Mouse (Mus musculus) mouse embryonic stem cell (cell line): ENCODE measurements around the gene Tnxb.

Experiments used
- in situ Hi-C, 2 experiments: fragments of 300-500 bp; cut with MboI; formaldehyde crosslinking; loops; 1 replicate in 1 of 2; 3 replicates in 1 of 2; pipeline ENCODE4 v1.14.3; 2019 to 2020; ENCODE audit warnings: low sequenced_read_pairs in 2 of 2, low pct_unique_long_range_greater_than_20kb in 1 of 2, mixed read lengths in 1 of 2; ENCODE audit not compliant: unreplicated experiment in 1 of 2

The Tnxb gene

DNA sequence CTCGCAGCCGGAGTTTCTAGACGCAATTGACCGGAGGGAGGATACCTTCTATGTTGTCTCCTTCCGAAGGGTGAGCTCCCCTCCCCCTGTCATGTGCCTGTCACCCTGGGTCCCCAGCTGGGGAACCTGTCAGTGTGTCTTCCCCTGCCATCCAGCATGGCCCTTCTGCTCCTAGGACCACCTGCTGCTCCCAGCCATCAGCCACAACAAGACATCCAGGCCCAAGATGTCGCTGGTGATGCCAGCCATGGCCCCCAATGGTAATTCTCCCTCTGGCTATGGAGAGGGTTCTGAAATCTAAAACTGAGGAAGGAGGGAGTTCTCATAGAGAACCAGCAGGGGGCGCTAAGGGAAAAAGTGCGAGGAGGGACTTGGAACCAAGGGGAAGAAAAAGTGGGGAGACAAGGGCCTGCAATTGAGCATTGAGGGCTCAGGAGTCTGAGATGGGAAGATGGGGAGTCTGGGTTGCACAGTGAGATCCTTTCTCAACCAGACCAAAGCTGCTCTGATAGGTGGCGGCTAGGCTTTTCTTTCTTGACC, 16.5 kb upstream of the Tnxb start:
- in situ Hi-C loops = no loop called here

- in situ Hi-C loops = no loop called here
Measured at GRCm38 (mm10) chr17:34654392-34654791, 15.9 kb upstream of the Tnxb start.

DNA sequence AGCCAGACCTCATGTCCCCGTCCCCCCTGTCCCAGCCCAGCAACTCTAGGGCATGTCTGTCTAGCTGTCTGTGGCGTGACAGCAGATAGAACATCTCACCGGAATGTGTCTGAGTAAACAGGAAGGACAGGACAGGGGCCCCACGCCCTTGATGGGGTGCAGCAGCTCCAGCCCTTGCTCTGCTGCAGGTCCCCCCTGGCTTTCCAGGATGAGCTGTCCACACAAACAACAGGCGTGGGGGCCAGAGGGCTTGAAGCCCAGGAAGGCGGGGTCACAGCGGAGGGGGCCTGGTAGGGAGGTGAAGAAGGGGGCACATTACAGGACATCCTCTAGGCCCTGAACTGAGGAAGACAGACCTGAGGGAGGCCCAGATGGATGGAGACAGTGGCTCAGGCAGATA, 15.2 kb upstream of the Tnxb start:
- in situ Hi-C loops = no loop called here

- in situ Hi-C loops = no loop called here
Measured at GRCm38 (mm10) chr17:34655581-34655991, 14.7 kb upstream of the Tnxb start.

DNA sequence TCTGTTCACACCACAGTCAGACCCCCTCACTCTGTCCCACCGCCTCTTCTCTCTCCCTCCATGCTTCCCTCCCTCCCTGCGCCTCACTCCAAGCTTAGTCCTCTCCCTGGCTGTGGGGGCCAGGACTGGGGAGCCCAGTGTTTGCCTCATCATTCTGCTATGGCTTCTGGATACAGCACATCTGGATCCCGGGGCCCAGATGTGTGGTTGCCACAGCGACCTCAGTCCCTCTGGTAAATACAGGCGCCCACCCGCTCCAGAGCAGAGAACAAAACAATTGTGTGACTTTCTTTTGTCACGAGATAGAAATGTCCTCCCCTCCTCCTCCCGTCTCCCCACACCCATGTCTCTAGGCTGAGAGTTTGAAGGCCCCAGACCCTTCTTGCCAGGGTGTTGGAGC, 13.7 kb upstream of the Tnxb start:
- in situ Hi-C loops = no loop called here

DNA sequence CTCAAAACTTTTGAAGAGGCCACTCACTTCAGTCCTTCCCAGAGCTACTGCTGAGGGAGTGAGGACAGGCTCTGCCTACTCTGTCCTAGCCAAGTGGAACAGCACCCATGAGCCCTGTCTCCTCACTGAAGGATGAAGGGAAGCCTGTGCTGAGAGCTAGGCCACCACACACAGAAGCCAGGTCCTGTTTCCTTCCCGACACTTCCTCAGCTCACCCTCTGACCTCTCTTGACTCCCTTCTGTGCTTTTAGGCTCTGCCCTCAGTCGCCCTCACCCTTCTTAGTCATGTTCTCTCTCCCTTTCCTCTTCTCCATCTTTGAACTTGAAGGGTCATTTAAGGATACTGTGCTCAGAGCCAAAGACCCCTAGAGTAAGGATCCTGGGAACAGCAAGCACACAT, 13.1 kb upstream of the Tnxb start:
- in situ Hi-C loops = no loop called here

DNA sequence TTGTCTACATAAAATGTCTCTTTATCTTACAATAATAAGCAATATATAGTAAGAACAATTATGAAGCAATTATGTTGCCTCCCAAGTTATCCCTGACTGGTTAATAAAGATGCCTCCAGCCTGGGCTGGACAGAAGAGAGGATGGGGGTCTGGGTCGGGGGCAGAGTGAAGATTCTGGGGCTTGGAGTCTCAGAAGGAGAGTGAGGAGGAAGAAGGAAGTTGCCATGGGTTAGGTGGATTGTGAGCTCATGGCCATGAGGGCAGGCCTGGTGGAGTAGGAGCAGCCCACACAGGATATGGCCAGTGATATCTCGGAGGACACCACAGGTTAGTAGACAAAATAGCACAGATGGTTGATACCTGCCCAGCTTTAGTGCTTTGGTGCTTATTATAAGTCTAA, 12.2 kb upstream of the Tnxb start:
- in situ Hi-C loops = no loop called here

DNA sequence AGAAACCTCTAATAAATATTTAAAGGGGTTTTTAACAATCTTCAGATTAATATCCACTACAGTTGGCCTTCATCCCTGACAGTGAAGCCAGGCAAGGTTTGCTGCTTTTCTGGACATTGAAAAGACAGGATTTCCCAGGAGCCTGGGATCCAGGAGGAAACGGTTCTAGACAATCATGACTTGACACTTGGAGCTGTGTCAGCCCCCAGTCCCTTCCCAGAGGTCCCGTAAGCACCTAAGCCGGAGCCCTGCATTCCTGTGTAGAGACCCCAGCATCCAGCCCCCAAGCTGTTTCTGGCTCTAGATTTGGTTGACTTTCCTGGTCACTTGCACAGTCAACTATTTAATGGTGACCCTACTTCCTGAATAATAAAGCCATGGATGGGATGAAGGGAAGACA, 11.7 kb upstream of the Tnxb start:
- in situ Hi-C loops = no loop called here

GRCm38 (mm10) chr17:34659181-34659896, 11.0 kb upstream of the Tnxb start:
- in situ Hi-C loops = no loop called here

- in situ Hi-C loops = no loop called here
Measured at GRCm38 (mm10) chr17:34659897-34660214, 10.5 kb upstream of the Tnxb start.

DNA sequence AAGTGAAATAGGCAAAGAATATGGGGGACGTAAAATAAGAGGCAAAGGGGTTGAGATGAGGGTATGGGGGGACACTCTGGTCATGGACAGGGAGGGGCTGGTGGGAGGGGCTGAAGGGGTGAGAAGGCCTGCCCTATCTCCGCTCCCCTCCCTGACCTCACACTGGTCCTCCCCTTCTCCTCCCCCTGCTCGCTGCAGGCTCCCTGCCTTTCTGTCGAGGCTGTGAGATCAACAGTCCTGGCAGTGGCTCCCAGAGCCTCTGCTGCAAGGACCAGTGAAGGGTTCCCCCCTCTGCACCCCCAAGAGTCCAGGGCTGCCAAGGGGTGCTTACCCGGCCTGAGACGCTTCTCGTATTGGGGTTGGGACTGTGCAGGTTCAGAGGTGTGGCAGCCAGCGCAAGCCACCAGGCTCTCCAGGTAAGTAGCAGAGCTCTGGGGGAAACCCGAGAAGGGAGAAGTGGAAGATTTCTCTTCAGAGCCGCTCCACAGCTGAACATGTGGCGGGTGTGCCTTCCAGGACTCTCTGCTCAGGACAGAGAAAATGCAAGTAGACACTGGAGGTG, 10.0 kb upstream of the Tnxb start:
- in situ Hi-C loops = no loop called here

DNA sequence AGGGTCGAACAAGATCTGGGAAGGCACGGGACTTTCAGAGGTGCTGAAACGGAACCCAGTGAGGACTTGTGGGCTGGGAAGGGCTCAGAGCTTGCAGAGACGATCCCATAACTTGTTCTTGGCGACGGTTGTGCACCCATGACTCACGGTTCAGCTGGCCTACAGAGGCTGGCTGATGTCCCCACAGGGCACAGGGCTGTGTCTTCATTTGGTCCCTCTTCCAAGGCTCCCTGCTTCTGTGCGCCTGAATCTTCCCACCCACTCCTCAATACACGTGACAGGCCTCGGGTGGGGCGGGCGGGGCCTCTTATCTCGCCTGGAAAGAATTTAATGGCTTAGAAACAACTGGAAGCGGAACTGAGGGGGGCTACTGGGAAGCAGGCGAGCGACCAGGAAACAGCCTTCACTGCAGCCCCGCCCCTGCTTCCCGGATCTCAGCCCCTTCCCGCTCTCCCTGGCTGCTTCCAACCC, 9.2 kb upstream of the Tnxb start:
- in situ Hi-C loops = no loop called here

DNA sequence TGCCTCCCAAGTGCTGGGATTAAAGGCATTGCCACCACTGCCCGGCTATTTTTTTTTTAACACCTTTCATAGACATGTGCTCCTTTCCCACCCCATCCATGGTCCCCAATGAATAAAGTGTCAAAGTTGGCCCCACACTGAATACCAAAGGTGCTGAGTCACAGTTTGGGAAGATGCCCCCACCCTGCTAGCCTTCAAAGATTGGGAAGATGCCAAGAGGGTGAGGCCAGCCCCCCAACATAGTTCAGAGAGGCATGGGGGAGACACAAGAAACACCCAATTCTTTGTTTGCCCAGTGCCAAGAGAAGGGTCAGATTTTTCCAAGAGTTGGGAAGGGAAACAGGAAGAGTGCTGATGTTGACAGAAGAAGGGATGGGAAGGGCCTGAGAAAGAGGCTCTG, 7.9 kb upstream of the Tnxb start:
- in situ Hi-C loops = no loop called here

DNA sequence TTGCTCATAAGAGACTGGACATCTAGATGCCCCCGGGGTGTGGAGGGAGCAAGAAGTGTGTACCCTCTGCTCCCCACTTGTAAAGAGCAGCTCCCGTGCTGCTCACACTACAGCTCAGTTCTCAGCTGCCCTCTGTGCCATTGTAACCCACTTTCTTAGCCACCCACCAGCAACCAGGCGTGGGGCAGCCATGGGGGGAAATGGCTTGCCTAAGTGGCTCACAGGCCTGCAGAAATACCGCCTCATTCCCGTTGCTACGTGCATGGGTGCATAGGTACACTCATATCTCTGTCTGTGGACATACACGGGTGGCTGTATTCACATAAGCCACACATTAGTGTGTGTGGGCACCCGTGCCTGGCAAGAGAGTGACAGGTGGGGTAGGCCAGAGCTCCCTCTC, 7.4 kb upstream of the Tnxb start:
- in situ Hi-C loops = no loop called here

DNA sequence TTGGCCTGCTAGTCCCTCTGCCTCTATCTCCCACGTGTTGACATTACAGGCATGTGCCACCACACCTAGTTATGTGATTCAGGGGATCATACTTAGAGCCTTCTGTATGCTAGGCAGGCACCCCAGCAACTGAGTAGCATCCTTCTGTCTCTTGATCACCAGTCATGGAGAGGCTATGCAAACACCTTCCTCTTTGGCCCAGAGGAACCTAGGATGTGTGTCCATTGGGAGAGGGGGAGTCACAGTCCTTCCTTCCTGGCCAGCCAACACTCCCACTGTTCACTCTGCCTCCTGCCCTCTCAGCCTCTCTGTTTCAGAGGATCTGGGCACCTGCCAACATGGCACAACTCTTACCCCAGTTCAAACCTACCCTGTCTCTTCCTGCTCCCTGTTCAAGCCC, 6.8 kb upstream of the Tnxb start:
- in situ Hi-C loops = no loop called here

- in situ Hi-C loops = no loop called here
Measured at GRCm38 (mm10) chr17:34664472-34664871, 5.9 kb upstream of the Tnxb start.

GRCm38 (mm10) chr17:34671151-34672066, 1.1 kb downstream of the Tnxb start:
- in situ Hi-C loops = no loop called here

- in situ Hi-C loops = no loop called here
Measured at GRCm38 (mm10) chr17:34672246-34672792, 2.0 kb downstream of the Tnxb start.

DNA sequence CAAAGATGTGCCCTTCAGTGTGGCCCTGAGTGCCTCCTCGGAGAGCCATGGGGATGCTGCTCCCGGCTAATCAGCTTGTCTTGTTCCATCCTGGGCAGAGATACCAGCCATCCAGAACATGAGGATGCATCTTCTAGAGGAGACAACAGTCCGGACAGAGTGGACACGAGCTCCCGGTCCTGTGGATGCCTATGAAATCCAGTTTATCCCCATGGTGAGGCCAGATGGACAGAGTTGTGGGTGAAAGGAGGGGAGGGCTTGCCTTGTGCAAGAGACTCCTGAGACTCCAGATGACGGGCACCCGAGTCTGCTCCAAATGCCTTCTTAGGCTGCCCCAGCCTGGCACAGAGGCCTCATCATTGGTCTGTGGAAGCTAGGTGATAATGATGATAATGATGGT, 2.8 kb downstream of the Tnxb start:
- in situ Hi-C loops = no loop called here
